Mouse (Mus musculus) retina, embryonic 14.5 days (tissue): ENCODE measurements around the gene Mier1.

Experiments
- DNase-seq: peaks from one replicate; pipeline ENCODE4 v3.0.0-alpha.2; 2015; ENCODE audit warnings: low spot score

Gene Mier1

DNA sequence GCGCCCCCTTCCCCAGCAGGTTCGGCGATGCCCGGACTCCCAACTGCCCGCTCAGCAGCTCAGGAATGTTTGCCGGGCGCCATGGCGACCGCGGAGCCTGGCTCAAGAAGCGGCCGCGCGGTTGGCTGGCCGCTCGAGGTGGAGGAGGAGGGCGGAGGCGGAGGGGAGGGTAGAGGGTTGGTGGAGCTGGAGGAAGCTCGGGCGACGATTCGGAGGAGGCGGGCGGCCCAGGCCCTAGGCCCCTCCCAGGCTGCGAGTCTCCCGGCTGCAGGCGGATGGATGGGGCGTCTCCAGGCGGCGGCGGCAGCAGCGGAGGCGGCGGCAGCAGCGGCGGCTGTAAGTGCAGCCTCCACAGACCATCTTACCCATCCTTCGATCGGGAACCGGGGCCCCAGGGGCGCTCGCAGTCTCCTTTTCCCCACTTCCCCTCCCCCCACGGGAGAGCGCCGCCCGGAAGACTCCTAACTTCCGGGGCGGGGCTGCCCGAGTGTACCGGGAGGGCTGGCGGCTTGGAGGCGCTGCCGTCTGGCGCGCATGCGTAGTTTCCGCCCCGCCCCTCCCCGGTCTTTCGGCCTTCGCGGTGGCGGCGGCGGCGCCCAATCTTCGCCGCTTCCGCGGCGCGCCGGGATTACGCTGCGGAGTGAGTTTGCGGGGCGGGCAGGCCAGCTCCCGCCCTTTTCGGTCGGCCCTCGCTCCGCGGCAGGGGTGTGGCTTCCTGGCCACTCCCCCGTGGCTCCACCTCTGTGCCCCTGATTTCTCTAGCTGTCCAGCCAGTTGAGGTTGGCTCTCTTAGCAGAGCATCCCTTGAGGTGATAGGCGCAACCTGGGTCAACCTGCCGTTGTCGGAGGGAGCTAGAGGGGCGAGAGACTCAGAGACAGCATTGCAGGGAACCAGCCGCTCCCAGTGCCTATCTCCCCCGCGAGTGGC lies at the start of gene Mier1, which contains the start of gene Wdr78:
Gene Mier1 (plus strand): TSS at position 207 of the 928 bp plus-strand sequence.
Gene Wdr78 (minus strand): TSS at position 372 of the 928 bp plus-strand sequence.
- peak; percentile 96 for DNase-seq

GRCm38 (mm10) chr4:103064421-103064820 lies 49.8 kb upstream of the Mier1 start:
- DNase-seq, result no peak

DNA sequence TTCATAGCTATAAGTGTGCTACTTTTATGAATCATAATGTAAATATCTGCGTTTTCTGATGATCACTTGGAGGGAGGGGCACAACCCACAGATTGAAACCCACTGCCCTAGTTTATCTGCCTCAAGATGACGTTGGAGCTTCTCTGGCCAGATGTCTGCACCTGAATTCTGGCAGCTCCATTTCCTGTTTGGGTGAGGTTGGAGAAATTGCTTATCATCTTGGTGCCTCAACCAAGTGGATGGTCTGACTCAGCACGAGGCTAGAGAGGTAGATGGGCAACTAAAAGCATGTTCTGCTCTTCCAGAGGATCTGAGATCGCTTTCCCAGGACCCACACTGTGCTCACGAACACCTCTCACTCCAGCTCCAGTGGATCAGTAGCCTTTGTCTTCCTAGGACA lies 49.2 kb upstream of the Mier1 start:
- DNase-seq, result no peak

DNA sequence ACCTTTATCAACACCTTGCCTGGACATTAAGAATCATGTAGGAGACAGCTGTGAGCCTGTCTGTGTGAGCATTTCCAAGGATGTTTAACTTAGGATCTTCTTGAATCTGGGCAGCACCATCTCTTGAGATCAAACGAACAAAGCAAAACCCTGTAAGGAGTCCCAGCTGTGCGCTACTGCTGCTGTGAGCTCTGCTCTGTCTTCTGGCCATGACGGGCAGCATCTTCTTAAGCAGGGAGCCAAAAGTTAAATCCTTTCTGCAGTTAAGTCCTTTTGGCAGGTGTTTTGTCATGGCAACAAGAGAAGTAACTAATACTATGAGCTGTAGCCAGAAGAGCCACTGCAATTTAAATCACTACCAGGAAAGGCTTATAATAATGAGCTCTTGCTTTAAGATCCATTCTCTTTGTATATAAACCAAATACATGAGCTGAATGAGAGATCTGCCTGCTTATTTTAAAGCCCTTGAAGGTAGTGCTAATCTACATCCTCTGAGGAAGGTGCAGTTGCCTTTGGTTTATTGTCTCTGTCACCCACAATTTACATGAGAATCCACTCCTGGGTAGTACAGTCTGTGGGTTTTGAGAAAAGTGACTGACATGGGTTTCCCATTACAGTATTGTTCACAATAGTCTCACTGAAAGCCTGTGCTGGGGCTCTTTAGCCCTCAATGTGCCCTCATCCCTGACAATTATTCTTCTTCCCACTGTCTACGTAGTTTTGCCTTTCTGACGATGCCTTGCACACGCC lies 46.1 kb upstream of the Mier1 start:
- DNase-seq, result no peak

GRCm38 (mm10) chr4:103070631-103071030 lies 43.6 kb upstream of the Mier1 start:
- no peak for DNase-seq

- no peak for DNase-seq
Measured at GRCm38 (mm10) chr4:103085237-103085636, 29.0 kb upstream of the Mier1 start.

- DNase-seq, result no peak
Measured at GRCm38 (mm10) chr4:103095921-103096320, 18.3 kb upstream of the Mier1 start.

DNA sequence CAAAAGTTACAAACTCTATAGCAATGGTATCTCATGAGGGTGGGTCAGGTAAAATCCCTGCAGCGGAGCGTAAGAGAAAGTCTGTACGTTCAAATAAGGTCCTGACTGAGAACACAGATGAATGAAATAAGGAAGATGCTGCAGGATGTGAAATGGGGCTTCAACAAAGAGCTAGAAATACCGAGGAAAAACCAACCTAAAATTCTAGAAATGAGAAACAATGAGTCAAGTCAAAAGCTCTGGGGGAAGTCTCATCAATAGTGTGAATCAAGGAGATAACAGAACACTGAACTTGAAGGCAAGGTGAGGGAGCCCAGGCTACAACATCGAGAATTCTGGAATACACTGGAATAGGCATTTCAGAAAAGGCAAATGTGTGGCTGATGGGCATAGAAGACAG lies 15.7 kb upstream of the Mier1 start:
- DNase-seq, result no peak

DNA sequence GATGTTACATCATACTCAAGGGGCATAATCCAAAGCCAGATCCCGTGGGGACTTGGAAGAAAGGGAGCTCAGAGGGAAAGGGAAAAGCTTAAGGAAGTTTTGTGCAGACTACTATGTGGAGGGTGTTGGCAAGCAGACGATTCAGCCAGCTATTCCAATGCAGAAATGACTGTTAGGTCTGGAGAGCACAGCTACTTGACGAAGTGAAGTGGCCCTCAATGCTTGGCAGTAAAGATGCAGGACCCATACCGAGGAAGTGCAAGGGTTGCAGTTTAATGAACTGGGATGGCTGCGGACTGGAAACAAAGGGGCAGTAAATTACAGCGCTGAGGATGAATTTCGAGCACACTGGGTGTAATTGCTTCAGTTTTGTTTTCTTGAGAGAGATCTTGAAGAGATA lies 1.5 kb upstream of the Mier1 start:
- DNase-seq, result no peak

DNA sequence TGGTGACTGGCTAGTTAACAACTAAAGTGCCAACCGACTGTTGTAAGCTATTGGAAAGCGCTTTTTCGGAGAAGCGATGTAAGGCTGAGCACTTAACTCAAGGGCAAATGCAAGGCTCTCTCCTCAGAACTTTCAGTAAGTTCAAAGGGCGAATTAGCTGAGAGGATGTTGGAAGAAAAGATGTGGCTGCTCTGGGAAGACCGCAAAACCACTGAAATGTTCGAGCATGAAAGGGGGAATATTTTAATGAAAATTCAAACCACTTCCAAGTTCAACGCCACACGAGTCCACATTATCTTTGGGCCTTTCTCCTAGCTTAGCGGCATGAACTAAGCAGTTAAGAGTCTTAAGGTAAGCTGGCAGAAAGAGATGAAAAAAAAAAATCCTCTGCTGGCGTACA lies 788 bp upstream of the Mier1 start:
- peak; percentile 11 for DNase-seq

GRCm38 (mm10) chr4:103118888-103119228 lies 4.7 kb downstream of the Mier1 start:
- no peak for DNase-seq

DNA sequence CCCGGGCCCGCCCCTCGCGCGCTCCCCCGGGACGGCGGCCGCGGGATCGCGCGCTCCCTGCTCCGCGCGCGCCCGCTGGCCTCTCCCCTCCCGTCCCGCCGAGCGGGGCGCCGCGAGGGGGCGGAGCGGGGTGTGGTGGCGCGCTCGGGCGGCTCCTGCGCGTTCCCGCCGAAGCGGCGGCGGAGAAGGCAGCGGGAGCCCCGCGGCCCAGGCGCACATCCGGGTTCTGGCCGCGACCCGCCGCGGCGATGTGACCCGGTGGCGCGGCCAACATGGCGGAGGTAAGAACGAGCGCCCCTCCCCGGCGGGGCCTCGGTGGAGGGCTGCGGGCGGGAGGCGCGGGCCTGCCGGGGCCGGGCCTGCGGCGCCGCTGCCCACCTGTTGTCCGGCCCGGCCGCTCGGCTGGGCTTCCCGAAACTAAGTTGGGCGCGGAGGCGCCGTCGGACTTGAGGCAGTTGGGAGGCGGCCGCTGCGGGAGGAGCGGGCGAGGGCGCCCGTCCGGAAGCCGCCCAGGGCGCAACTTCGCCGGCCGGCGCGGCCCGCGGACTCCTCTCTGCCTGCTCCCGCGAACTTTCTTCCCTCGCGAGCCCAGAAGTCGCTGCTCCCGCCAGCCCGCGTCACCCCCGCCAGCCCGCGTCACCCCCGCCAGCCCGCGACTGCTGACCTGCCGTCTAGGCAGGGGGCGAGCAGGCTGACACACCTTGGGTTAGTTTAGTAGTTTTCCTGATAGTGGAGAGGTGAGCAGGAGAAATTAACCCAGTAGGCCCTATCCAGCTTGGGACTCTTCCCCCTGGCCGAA lies 5.2 kb downstream of the Mier1 start:
- peak; percentile 81 for DNase-seq

GRCm38 (mm10) chr4:103120028-103120384 lies 5.8 kb downstream of the Mier1 start:
- no peak for DNase-seq

- no peak for DNase-seq
Measured at GRCm38 (mm10) chr4:103120395-103120794, 6.2 kb downstream of the Mier1 start.

GRCm38 (mm10) chr4:103120874-103121389 lies 6.7 kb downstream of the Mier1 start:
- DNase-seq, result no peak

DNA sequence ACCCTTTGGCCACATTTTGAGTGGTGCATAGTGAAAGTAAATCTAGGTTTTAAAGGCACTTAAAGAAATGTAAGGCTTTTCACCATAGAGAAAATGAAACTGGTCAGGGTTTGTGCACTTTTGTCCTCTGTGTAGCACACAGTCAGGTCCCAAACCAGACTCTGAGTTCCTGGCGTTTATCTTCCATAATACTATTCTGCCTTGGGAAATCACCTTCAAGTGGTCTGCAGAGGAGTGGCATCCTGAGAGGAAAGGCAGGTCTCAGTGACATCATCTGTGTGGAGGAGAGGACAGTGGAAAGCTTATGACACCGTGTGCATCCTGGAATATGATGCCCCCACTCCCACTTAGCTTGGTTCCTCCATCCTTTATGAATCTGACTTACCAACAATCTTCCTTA lies 8.9 kb downstream of the Mier1 start:
- DNase-seq, result no peak

DNA sequence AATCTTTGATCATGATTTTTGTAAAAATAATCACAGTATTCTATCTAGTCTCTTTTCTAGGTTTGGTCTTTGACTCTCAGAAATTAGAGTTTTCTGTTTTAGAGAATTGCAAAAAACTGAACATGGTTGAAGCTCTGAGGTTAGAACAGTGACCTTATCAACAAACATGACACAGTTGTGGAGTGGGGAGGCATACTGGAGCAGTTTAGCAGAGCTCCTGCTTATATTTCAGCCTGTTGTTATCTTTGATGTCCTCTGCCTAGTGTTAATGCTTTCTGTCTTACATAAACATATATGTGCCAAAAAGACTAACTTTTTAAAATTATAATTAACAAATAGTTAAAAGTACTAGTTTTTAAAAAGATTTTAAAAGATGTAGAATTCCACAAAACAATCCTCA lies 9.4 kb downstream of the Mier1 start:
- DNase-seq, result no peak

DNA sequence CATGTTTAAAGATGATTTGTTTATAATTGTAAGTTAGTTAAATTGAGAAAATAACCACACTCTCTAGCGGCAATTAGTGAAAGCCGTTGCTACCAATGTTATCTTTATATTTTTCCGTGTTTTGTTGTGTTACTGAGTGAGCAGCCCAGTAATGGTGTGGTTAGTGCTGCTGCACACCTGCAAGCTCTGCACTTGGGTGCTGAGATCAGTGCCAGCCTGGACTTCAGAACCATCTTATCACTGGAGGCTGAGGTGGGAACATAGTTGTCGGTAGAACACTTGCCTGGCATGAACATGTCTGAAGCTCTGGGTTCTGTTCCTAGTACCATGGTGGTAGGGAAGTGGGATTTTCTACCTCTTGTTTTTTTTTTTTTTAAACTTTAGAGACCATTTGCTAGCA lies 12.3 kb downstream of the Mier1 start:
- DNase-seq, result no peak

DNA sequence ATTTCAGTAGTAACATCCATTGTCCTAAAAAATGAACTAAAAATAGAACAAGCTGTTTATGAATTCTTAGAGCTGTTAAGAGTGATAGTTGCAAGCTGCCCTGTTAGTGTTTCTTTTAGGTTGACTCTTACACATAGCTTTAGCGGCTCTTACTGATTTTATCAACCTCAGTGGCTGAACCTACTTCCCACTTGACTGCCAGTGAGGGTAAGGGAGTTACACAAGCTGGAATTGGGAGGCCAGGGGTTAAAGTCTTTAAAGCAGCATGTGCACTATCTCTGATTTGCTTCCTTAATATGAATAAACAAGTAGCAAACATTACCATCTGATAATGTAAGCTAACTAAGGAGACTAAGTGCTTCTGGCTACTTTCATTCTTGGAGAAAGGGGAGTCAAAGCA lies 22.8 kb downstream of the Mier1 start:
- no peak for DNase-seq

- DNase-seq, result peak; percentile 89
Measured at GRCm38 (mm10) chr4:103146339-103146738, 32.1 kb downstream of the Mier1 start.

GRCm38 (mm10) chr4:103151946-103152345 lies 37.8 kb downstream of the Mier1 start:
- no peak for DNase-seq

GRCm38 (mm10) chr4:103158781-103159180 lies 44.6 kb downstream of the Mier1 start:
- no peak for DNase-seq
